Mouse (Mus musculus): ENCODE measurements around the gene Uqcrh. TPM values are rescaled to one million over a fixed set of nuclear protein-coding genes. Genes with fewer than 3 reads are reported as not detected.
A peak's percentile ranks its signal among the peaks of the same experiment; 100 is the strongest.

The Uqcrh gene
- total and polyA plus RNA-seq, 2 experiments from 2014 or later: 1,032 to 2,231 TPM

GRCm38 (mm10) chr4:116070116-116070515, 4.8 kb downstream of the Uqcrh start:
- H3K4me2 ChIP-seq (ENCODE audit: low read depth, low read length): no peak overlapping the region
- no peaks in the 10 kb centered on the region for H3K27me3 ChIP-seq (ENCODE audit: control insufficient read depth, insufficient read depth, low read length)
- no peak overlapping the region for H3K9ac ChIP-seq (replicated peaks; ENCODE audit: low read depth, low read length)
- H3K36me3 ChIP-seq (replicated peaks; ENCODE audit: control insufficient read depth, insufficient read depth, low read length): peaks cover 42% of the 10 kb centered on the region
- H3K4me1 ChIP-seq (ENCODE audit: control insufficient read depth, insufficient read depth): peaks cover 12% of the 10 kb centered on the region
- ATAC-seq (ENCODE audit: insufficient read depth, low read depth) (no peak), DNase-seq (ENCODE audit: low spot score) (no peak)
- no peak overlapping the region for H3K27ac ChIP-seq (ENCODE audit: low read depth)
- no peak overlapping the region for H3K4me3 ChIP-seq (ENCODE audit: low read depth, low read length)
- H3K9me3 ChIP-seq (replicated peaks; ENCODE audit: control insufficient read depth, low read length): no peaks in the 10 kb centered on the region
- TF ChIP-seq CTCF (IDR thresholded peaks at IDR 0.05; ENCODE audit: low read depth) (no peak), EP300 (IDR thresholded peaks at IDR 0.05; ENCODE audit: low read depth) (no peak)
- WGBS: 37% methylated on average over 6 of the region's 6 CpGs

- Histone ChIP-seq H3K4me2 (ENCODE audit: low read depth, low read length) (no peak overlapping the region), H3K9ac (replicated peaks; ENCODE audit: low read depth, low read length) (no peak overlapping the region), H3K27me3 (ENCODE audit: control insufficient read depth, insufficient read depth, low read length) (no peaks in the 10 kb centered on the region), H3K27ac (ENCODE audit: low read depth) (no peak overlapping the region), H3K9me3 (replicated peaks; ENCODE audit: control insufficient read depth, low read length) (no peaks in the 10 kb centered on the region), H3K36me3 (replicated peaks; ENCODE audit: control insufficient read depth, insufficient read depth, low read length) (peaks cover 25% of the 10 kb centered on the region), H3K4me1 (ENCODE audit: control insufficient read depth, insufficient read depth) (no peaks in the 10 kb centered on the region), H3K4me3 (ENCODE audit: low read depth, low read length) (no peak overlapping the region)
- no peak for DNase-seq (ENCODE audit: low spot score)
- ATAC-seq (ENCODE audit: insufficient read depth, low read depth): no peak; the same call in 1 of the 2 replicates
- WGBS: 10% methylated on average over 1 of the region's 1 CpGs
- TF ChIP-seq EP300 (IDR thresholded peaks at IDR 0.05; ENCODE audit: low read depth) (no peak), CTCF (IDR thresholded peaks at IDR 0.05; ENCODE audit: low read depth) (no peak)
Observed at GRCm38 (mm10) chr4:116063855-116064254, 11.0 kb downstream of the Uqcrh start.

- WGBS: 71% methylated on average over 5 of the region's 5 CpGs
- Histone ChIP-seq H3K4me1 (ENCODE audit: control insufficient read depth, insufficient read depth) (no peaks in the 10 kb centered on the region), H3K36me3 (replicated peaks; ENCODE audit: control insufficient read depth, insufficient read depth, low read length) (no peaks in the 10 kb centered on the region), H3K4me2 (ENCODE audit: low read depth, low read length) (no peak overlapping the region), H3K27ac (ENCODE audit: low read depth) (no peak overlapping the region), H3K4me3 (ENCODE audit: low read depth, low read length) (no peak overlapping the region), H3K9me3 (replicated peaks; ENCODE audit: control insufficient read depth, low read length) (no peaks in the 10 kb centered on the region), H3K27me3 (ENCODE audit: control insufficient read depth, insufficient read depth, low read length) (no peaks in the 10 kb centered on the region), H3K9ac (replicated peaks; ENCODE audit: low read depth, low read length) (no peak overlapping the region)
- ATAC-seq (ENCODE audit: insufficient read depth, low read depth) (no peak), DNase-seq (ENCODE audit: low spot score) (no peak)
- TF ChIP-seq EP300 (IDR thresholded peaks at IDR 0.05; ENCODE audit: low read depth) (no peak), CTCF (IDR thresholded peaks at IDR 0.05; ENCODE audit: low read depth) (no peak)
Observed at GRCm38 (mm10) chr4:116059012-116059726, 15.7 kb downstream of the Uqcrh start.

GRCm38 (mm10) chr4:116057559-116057958, 17.3 kb downstream of the Uqcrh start:
- H3K4me2 ChIP-seq (ENCODE audit: low read depth, low read length): no peak overlapping the region
- no peak for ATAC-seq (ENCODE audit: insufficient read depth, low read depth)
- H3K4me1 ChIP-seq (ENCODE audit: control insufficient read depth, insufficient read depth): peaks cover 1% of the 10 kb centered on the region; the same call in 1 of the 2 replicates
- H3K27ac ChIP-seq (ENCODE audit: low read depth): no peak overlapping the region
- no peak for TF ChIP-seq EP300 (IDR thresholded peaks at IDR 0.05; ENCODE audit: low read depth)
- TF ChIP-seq CTCF (IDR thresholded peaks at IDR 0.05; ENCODE audit: low read depth): no peak
- no peak overlapping the region for H3K4me3 ChIP-seq (ENCODE audit: low read depth, low read length)
- no peaks in the 10 kb centered on the region for H3K36me3 ChIP-seq (replicated peaks; ENCODE audit: control insufficient read depth, insufficient read depth, low read length)
- H3K9ac ChIP-seq (replicated peaks; ENCODE audit: low read depth, low read length): no peak overlapping the region
- H3K9me3 ChIP-seq (replicated peaks; ENCODE audit: control insufficient read depth, low read length): no peaks in the 10 kb centered on the region
- H3K27me3 ChIP-seq (ENCODE audit: control insufficient read depth, insufficient read depth, low read length): no peaks in the 10 kb centered on the region
- DNase-seq (ENCODE audit: low spot score): no peak
- 0% methylated on average over 1 of the region's 1 CpGs for WGBS

- peak within 1 kb of the TSS; percentile 85 for H3K4me2 ChIP-seq (ENCODE audit: low read depth, low read length)
- peak; percentile 93 for DNase-seq (ENCODE audit: low spot score)
- under 1% methylated on average over 35 of the region's 35 CpGs for WGBS
- no peaks in the 10 kb centered on the region for H3K9me3 ChIP-seq (replicated peaks; ENCODE audit: control insufficient read depth, low read length)
- ATAC-seq (ENCODE audit: insufficient read depth, low read depth): peak; percentile 95
- H3K9ac ChIP-seq (replicated peaks; ENCODE audit: low read depth, low read length): peak within 1 kb of the TSS; percentile 49
- peaks cover 4% of the 10 kb centered on the region; the same call in 1 of the 2 replicates for H3K4me1 ChIP-seq (ENCODE audit: control insufficient read depth, insufficient read depth)
- H3K27ac ChIP-seq (ENCODE audit: low read depth): peak within 1 kb of the TSS; percentile 93
- 0 out of 2 replicates have a peak, but pooled peaks cover 2% of the 10 kb centered on the region for H3K36me3 ChIP-seq (replicated peaks; ENCODE audit: control insufficient read depth, insufficient read depth, low read length)
- H3K4me3 ChIP-seq (ENCODE audit: low read depth, low read length): peak within 1 kb of the TSS; percentile 62
- no peaks in the 10 kb centered on the region for H3K27me3 ChIP-seq (ENCODE audit: control insufficient read depth, insufficient read depth, low read length)
- TF ChIP-seq CTCF (IDR thresholded peaks at IDR 0.05; ENCODE audit: low read depth) (no peak), EP300 (IDR thresholded peaks at IDR 0.05; ENCODE audit: low read depth) (no peak)
Observed at GRCm38 (mm10) chr4:116053399-116053961, 21.4 kb downstream of the Uqcrh start, which contains the start of gene Nsun4. Gene Nsun4, minus strand, starts transcription at chr4:116053876.
